Mouse (Mus musculus) C2C12 (cell line): ENCODE measurements around the gene Nme4. TPM values are rescaled to one million over a fixed set of nuclear protein-coding genes. Genes with fewer than 3 reads are reported as not detected.

ENCODE experiments used
- H3K27me3 ChIP-seq: one replicate; pipeline ENCODE4 v1.6.1; 2011; ENCODE audit not compliant: control insufficient read depth, insufficient read depth, insufficient read length
- H3K36me3 ChIP-seq: one replicate; pipeline ENCODE4 v1.6.1; 2011; ENCODE audit not compliant: control insufficient read depth, insufficient read depth
- H3K4me3 ChIP-seq: one replicate; pipeline ENCODE4 v1.5.1; 2011; ENCODE audit warnings: mild to moderate bottlenecking, control low read depth; ENCODE audit not compliant: poor library complexity, insufficient read depth, severe bottlenecking
- H3K79me2 ChIP-seq: one replicate; pipeline ENCODE4 v1.6.1; 2011; ENCODE audit not compliant: control insufficient read depth, insufficient read depth
- H3K79me3 ChIP-seq: one replicate; pipeline ENCODE4 v1.6.1; 2011; ENCODE audit warnings: low read depth, control low read depth
- H3ac ChIP-seq: one replicate; pipeline ENCODE3; 2011; ENCODE audit warnings: low read depth; ENCODE audit not compliant: control insufficient read depth, insufficient read length
- CEBPB ChIP-seq: IDR thresholded peaks from one replicate; pipeline ENCODE4 v1.6.1; 2011; ENCODE audit warnings: low read depth, mild to moderate bottlenecking, control low read depth, moderate library complexity
- CTCF ChIP-seq: IDR thresholded peaks from one replicate; pipeline ENCODE4 v1.5.1; 2011; ENCODE audit not compliant: control insufficient read depth, insufficient read depth, insufficient read length
- FOSL1 ChIP-seq: IDR thresholded peaks from one replicate; pipeline ENCODE4 v1.8.0; 2011; ENCODE audit warnings: mild to moderate bottlenecking, low read length; ENCODE audit not compliant: poor library complexity, insufficient read depth, severe bottlenecking
- MAX ChIP-seq: IDR thresholded peaks from one replicate; pipeline ENCODE4 v1.6.1; 2011; ENCODE audit warnings: mild to moderate bottlenecking, control low read depth
- MYOD1 ChIP-seq: IDR thresholded peaks from one replicate; pipeline ENCODE4 v1.6.1; 2011; ENCODE audit warnings: low read depth; ENCODE audit not compliant: control insufficient read depth, insufficient read length
- MYOG ChIP-seq: IDR thresholded peaks from one replicate; pipeline ENCODE4 v1.6.1; 2011; ENCODE audit not compliant: control insufficient read depth, insufficient read length; ENCODE audit errors: extremely low read depth
- USF1 ChIP-seq: IDR thresholded peaks from one replicate; pipeline ENCODE4 v1.6.1; 2011; ENCODE audit warnings: low read depth, mild to moderate bottlenecking, control low read depth, moderate library complexity
- polyA plus RNA-seq: library from polyadenylated mRNA; unstranded; fragments of >200 nt; fragmentation: generic; extraction: Trizol; gene quantifications from one replicate; pipeline ENCODE4 v1.2.1, GENCODE M21; 2012; ENCODE audit warnings: missing spikeins

The Nme4 gene
- polyA plus RNA-seq, 1 experiment, result 34.0 TPM

GRCm38 (mm10) chr17:26043249-26043636 lies 52.2 kb downstream of the Nme4 start:
- peaks cover 39% of the 10 kb centered on the region for H3K79me2 ChIP-seq
- H3ac ChIP-seq, result no peak overlapping the region
- no peak for TF ChIP-seq FOSL1

DNA sequence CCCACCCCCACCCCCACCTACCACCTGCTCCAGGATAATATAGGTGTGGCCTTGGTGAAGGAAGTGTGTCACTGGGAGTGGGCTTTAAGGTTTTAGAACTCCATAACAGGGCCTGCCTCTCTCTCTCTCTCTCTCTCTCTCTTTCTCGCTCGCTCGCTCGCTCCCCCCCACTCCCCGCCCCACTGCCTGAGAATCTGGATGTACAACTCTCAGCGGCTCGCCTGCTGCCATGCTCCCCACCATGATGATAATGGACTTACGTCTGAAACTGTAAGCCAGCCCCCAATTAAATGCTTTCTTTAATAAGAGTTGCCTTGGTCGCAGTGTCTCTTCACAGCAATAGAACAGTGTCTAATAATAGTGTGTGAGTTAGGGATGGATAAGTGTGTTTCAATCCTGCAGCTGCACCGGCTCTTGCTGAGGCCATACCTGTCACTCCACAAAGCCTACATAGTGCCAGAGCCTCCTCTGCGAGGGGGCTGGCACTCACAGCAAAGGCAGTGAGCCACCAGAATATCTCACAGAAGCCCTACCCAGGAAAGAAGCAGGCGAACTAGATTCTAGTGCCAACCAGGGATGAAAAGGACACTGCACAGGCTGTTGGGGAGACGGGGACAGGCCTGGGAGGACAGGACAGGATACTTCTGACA lies 52.7 kb downstream of the Nme4 start:
- Histone ChIP-seq H3ac (no peak overlapping the region), H3K79me2 (peaks cover 38% of the 10 kb centered on the region), H3K79me3 (peaks cover 5% of the 10 kb centered on the region), H3K36me3 (no peaks in the 10 kb centered on the region), H3K4me3 (no peak overlapping the region), H3K27me3 (no peaks in the 10 kb centered on the region)
- no peak for TF ChIP-seq USF1
- no peak for TF ChIP-seq FOSL1
- no peak for TF ChIP-seq MYOD1
- no peak for TF ChIP-seq MYOG
- TF ChIP-seq CTCF, result no peak
- TF ChIP-seq CEBPB, result no peak
- TF ChIP-seq MAX, result no peak

More at GRCm38 (mm10) chr17:26043249-26043636, 52.2 kb downstream of the Nme4 start:
- no peak overlapping the region for H3K4me3 ChIP-seq
- H3K79me3 ChIP-seq, result peaks cover 4% of the 10 kb centered on the region
- no peaks in the 10 kb centered on the region for H3K36me3 ChIP-seq
- H3K27me3 ChIP-seq, result no peaks in the 10 kb centered on the region

Other genes starting within 250 kb of the Nme4 start
- gene Wdr90, start 234.1 kb downstream of the Nme4 start, polyA plus RNA-seq, result 16.7 TPM
- gene Mcrip2, start 226.8 kb downstream of the Nme4 start, polyA plus RNA-seq, result 36.3 TPM
- gene Mettl26, start 220.5 kb downstream of the Nme4 start, polyA plus RNA-seq, result 25.0 TPM
- 0.34 TPM for gene Wfikkn1, start 214.7 kb downstream of the Nme4 start, polyA plus RNA-seq
- gene Rab40c, start 175.9 kb downstream of the Nme4 start, polyA plus RNA-seq, result 14.4 TPM
- gene Pigq, start 150.7 kb downstream of the Nme4 start, polyA plus RNA-seq, result 43.5 TPM
- gene Nhlrc4, start 150.6 kb downstream of the Nme4 start, polyA plus RNA-seq, result 0.46 TPM
- gene A930017K11Rik, start 143.0 kb downstream of the Nme4 start, polyA plus RNA-seq, result 0.02 TPM
- 10.6 TPM for gene Capn15, start 109.8 kb downstream of the Nme4 start, polyA plus RNA-seq
- 15.2 TPM for gene Rab11fip3, start 26.0 kb downstream of the Nme4 start, polyA plus RNA-seq
- 3.9 TPM for gene Decr2, start 5.3 kb downstream of the Nme4 start, polyA plus RNA-seq
- gene Tmem8, start 17.7 kb upstream of the Nme4 start, polyA plus RNA-seq, result 1.5 TPM
- 169 TPM for gene Mrpl28, start 27.9 kb upstream of the Nme4 start, polyA plus RNA-seq
- 32.1 TPM for gene Axin1, start 43.1 kb upstream of the Nme4 start, polyA plus RNA-seq
- 0.05 TPM for gene Pdia2, start 103.5 kb upstream of the Nme4 start, polyA plus RNA-seq
- not detected for gene Rgs11, start 107.3 kb upstream of the Nme4 start, polyA plus RNA-seq
- 9.6 TPM for gene Arhgdig, start 112.2 kb upstream of the Nme4 start, polyA plus RNA-seq
- gene Fam234a, start 148.6 kb upstream of the Nme4 start, polyA plus RNA-seq, result 25.2 TPM
- 45.0 TPM for gene Luc7l, start 157.3 kb upstream of the Nme4 start, polyA plus RNA-seq